Mouse (Mus musculus) CH12.LX (cell line): ENCODE measurements around the gene Sacm1l.

Experiments used
- CTCF ChIP-seq, 2 experiments: IDR thresholded peaks in 1 of 2; conservative IDR thresholded peaks in 1 of 2; 2 replicates each; pipeline ENCODE4 v1.5.1; 2011 to 2012; ENCODE audit warnings: low read depth in 2 of 2, low read length in 2 of 2, improper control_type of control experiment in 1 of 2, inconsistent platforms in 1 of 2, mild to moderate bottlenecking in 1 of 2, moderate library complexity in 1 of 2
- EP300 ChIP-seq: IDR thresholded peaks from 2 replicates; pipeline ENCODE4 v1.6.1; 2011; ENCODE audit warnings: low read length, improper control_type of control experiment
- MAX ChIP-seq: IDR thresholded peaks from 2 replicates; pipeline ENCODE4 v1.6.1; 2011; ENCODE audit warnings: low read length, improper control_type of control experiment
- POLR2A ChIP-seq: IDR thresholded peaks from 2 replicates; pipeline ENCODE4 v1.6.1; 2011; ENCODE audit warnings: low read depth, mild to moderate bottlenecking, improper control_type of control experiment, low read length

GRCm38 (mm10) chr9:123518969-123519894 is 10.3 kb upstream of the Sacm1l start:
- TF ChIP-seq CTCF (conservative IDR thresholded peaks at IDR 0.05 in 1 of 2, IDR thresholded peaks at IDR 0.05 in 1 of 2; ENCODE audit: low read depth in 2 of 2, low read length in 2 of 2) (no peak), POLR2A (no peak), EP300 (no peak), MAX (no peak)
